Mouse (Mus musculus): ENCODE data around the gene Fdx1l.

The Fdx1l gene

DNA sequence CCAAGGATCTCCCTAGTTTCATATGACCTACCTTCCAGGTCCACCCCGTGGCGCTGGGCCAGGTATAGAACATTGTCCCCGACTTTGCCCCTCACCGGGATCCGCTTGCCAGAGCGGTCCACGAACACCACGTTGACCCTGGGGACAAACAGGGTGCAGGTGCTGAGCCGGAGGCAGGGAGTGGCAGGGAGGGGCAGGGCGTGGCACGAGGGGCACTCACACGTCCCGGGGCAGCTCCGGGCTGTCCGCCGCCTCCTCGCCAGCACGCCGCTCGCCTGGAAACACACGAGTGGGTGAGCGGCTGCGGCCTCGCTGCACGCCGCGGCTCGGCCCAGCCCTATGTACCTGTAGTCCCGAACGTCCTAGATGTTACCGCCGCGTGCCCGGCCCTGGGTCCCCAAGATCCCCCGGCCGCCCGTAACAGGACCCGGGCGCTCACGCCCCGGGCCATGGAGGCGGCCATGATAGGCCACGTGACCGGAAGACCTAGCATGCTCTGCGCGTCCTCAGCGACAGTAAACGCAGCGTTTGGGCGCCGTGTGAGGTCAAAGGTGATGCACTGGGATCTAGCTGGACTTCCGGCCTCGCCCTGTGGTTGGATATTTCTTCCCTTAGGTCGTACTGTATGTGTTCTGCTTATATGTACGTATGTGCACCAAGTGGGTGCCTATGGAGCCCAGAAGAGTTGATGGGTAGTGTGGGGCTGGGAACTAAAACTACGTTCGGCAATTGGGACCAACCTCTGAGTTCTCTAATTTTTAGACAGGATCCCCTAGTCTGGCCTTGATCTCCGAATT lies at the start of gene Fdx1l, which contains the start of gene Gm49373:
TSS of gene Fdx1l (minus strand) at position 571 of the 797 bp plus-strand sequence.
TSS of gene Gm49373 (minus strand) at position 53 of the 797 bp plus-strand sequence.
- DNase-seq (ENCODE audit: low spot score in 2 of 2) = peak; percentile 81 to 91

DNA sequence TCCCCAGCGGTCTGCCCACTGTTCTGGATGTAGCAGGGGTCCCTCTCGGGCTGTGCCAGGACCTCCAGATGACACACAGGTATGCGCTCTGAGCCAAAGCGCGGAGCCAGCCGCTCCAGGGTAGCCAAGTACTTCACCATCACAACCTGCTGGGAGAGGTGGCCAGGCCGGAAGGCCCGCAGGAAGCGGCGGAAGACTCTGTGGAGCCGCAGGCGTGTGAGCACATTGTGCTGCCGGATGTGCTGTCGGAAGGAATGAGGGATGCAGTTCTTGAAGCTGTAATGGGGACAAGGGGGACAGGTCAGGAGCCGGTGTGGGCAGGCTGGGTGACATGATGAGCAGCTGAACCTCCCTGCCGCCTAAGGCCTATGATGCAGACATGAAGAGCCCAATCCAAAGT lies 48.1 kb upstream of the Fdx1l start:
- DNase-seq (ENCODE audit: low spot score in 2 of 2) = no peak

DNA sequence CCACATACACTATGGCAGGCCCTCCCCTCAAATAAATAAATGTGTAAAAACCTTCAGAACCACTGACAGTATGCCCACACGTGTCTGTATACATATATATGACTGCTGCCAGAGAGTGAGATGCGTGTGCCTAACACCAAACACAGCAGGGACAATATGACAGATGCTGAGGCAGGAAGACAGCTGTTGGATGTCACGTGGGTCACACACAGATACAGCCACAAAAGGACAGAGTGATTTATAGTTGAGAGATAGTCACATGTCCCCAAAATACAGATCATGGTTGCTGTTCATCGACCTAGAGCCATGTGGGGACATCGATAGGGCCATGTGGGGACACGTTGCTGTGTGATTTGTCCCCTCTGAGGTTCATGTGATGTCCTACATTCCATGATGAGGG lies 43.7 kb upstream of the Fdx1l start:
- DNase-seq (ENCODE audit: low spot score in 2 of 2) = no peak

DNA sequence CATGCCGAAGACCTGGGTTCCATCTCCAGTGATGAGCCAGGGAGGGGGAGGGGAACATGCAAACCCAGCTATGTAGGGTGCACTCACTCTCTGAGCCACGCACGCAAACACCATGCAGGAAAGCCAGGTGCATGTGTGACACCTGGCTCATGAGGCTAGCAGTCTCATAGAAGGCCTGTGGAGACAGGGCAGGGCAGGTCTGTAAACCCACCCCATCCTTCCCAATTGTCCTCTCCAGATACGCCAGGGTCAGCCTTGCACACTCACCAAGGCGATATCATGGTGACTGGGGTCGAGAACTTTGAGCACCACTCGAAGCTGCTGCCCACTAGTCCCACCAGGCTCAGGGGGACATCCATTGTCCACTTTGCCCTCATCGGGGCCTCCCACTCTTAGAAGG lies 41.7 kb upstream of the Fdx1l start:
- no peak for DNase-seq (ENCODE audit: low spot score in 2 of 2)

DNA sequence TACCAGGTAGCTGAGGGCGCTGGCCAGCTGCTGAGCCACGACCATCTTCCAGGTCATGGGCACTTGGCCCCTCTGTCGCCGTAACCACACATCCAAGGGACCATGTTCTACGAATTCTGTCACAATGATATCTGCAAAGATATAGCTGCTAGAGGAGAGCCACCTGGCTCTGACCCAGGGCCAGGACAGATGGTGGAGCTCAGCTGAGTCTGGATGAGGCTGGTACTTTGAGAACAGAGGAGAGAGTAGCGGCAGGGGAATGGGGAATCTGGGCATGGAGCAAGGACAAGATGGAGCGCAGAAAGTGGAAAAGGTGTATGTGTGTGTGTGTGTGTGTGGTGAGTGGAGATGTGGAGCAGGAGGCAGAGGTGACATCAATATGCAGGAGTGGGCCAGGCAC lies 40.8 kb upstream of the Fdx1l start:
- no peak for DNase-seq (ENCODE audit: low spot score in 2 of 2)

DNA sequence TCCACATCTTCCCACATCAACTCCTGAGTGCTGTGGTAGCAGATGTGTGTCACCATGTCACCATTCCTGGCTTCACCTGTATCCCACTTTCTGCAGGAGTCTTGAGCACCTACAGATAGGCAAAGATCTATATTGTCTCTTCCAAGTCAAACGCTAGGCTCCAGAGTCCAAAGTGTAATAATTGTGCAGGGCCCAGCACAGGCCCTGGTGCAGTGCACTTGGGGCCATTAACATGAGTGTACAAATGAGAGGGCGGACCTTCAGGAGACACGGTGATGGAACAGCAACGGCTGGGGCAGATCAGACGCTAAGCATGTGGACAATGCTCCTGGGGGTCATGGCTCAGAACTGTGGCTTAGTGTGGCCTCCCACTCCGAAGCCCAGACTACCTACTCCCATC lies 40.3 kb upstream of the Fdx1l start:
- no peak for DNase-seq (ENCODE audit: low spot score in 2 of 2)

DNA sequence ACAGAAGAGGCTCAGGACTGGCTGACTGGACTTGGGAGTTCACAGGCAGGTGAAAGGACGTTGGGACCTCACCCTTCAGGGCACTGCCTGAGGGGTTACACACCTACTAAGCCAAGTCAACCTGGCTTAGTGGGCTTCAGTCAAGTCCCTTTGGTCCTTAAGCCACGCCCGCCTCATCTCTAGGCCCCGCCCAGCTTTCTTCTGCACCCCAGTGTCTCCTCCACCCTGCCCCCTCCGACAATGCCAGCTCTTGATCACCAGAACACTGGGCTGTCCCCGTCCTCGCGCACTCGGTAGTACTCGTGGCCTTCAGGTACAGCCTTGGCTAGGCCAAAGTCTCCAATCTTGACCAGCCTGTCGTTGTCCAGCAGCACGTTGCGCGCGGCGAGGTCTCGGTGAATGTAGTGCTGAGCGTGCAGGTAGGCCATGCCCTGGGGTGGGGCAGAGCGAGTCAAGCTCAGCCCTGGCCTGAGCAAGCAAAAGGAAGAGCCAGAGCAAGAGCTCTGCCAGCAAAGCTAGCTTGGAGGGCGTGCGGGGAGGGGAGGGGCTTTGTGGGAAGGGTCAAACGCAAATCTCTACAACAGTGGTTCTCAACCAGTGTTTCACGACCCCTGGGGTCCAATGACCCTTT lies 34.3 kb upstream of the Fdx1l start:
- no peak for DNase-seq (ENCODE audit: low spot score in 2 of 2)

DNA sequence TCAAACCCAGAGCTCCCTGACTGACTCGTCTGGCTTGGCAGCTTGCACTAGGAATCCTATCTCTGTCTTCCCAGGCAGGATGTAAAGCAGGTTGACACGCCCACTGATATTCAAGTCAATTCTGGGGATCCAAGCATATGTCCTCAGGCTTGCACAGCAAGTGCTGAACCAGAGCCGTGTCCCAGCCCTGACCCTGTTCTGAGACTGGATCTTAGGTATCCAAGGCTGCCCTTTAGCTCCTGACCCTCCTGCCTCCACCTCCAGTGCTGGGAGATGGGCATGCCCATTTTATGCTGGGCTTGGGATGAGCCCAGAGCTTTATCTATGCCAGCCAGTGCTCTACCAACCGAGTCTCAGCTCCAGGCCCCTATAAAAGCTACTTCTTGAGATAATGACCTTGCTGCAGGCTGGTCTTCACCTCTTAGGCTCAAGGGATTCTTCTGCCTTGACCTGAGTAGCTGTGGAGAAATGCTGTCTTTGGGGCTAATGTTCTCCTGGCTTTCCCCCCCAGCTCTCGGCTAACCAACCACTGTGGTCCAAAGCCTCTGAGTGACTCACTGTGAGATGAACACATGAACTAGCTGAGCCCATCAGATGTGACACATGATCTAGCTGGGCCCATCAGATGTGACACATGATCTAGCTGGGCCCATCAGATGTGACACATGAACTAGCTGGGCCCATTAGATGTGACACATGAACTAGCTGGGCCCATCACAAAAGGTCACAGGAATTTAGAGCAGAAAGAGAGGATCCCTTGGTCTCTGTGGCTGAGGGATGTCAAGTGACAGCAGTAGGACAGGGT lies 32.5 kb upstream of the Fdx1l start:
- DNase-seq (ENCODE audit: low spot score in 2 of 2) = no peak

DNA sequence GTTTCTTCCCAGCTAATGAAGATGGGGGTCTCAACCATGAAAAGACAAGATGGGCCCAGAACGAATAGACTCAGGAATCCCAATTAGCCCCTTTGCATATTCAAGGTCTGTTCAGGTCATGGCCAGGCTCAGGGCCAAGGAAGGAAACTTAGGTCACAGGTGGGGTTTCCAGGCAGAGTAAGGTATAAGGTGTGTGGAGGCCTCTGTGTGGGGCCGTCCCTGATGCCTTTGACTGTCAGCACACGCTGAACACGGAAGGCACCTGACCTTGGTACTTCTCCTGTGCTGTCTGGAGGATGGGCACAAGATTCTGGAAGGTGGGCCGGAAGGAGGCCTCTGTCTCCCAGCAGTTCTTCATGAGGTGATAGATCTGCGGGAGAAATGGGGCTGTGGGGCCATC lies 31.4 kb upstream of the Fdx1l start:
- DNase-seq (ENCODE audit: low spot score in 2 of 2) = no peak

DNA sequence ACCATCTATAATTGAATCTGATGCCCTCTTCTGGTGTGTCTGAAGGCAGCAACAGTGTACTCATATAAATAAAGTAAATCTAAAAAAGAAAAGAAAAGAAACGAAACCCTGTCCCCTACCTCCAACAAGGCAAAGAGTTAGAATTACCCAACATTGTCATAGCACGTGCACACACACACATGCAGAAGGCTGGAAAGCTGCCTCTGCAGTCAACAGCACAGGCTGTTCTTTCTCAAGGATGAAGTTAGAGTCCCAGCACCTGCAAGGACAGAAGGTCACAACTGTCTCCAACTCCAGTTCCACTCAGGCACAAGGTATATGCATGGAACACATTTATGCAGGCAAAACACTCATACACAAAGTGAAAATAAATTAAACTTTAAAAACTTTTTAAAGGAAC lies 28.7 kb upstream of the Fdx1l start:
- no peak for DNase-seq (ENCODE audit: low spot score in 2 of 2)

DNA sequence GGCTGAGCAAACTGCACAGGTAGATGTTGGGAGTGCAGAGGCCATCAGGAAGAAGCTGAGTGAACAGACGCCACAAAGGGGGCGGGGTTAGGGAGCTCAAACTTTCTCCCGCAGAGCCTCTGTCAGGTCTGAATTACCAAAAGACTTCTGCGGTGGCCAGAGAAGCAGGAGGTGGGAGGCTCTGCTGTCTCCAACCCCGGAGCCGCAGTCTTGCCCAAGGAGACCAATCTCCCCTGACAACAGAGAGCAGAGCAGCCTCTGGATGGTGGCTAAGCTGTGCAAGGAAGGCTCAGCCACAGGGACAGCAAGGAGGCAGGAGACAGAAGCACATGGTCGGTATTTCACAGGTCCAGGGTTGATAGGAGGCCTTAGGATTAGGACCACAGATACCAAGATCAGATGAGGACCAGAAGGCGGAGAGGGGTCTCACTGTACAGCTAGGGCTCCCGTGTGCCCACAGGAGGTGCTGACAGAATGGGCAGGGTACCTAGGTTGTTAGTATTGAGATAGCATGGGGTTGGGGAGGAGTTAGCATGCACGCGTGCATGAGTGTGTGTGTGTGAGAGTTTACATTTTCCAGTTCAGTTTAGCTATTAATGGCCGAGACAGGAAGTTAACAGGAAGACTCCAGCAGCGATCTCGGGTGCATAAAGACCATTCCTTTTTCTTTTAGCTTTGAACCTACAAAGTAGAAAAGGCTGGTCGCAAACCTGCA lies 27.2 kb upstream of the Fdx1l start:
- no peak for DNase-seq (ENCODE audit: low spot score in 2 of 2)

DNA sequence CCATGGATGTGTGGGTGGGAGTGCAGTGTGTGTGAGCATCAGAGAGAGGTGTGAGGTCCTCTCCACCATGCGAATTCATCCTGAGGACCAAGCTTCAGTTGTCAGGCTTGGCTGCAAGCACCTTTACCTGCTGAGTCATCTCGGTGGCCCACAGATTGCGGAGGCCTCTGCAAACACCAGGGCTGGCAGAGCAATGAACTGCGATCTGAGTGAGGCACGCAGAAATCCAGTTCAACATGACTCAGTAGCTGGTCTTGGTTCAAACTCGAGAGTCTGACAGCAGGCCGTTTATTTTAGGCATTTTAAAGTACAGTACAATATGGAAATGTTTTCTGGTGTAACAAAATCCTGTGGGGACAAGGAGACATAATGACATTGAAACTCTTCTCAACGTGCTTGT lies 24.4 kb upstream of the Fdx1l start:
- DNase-seq (ENCODE audit: low spot score in 2 of 2) = no peak

DNA sequence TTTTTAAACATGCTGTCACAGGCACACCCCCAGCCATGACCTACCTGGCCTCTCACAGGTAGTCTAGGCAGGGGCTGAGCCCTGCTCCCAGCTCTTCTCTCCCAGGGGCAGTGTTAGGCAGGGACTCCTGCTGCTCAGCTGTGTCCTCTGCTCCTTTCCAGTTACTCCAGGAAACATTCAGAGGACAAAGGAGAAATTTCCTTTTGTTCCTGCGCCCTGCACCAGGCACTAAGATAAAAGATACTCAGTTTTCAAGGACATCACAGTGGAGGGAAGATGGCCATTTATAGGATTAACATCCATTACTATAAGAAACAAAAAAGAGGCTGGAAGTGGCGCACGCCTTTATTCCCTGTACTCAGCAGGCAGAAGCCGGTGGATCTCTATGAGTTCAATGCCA lies 22.5 kb upstream of the Fdx1l start:
- no peak for DNase-seq (ENCODE audit: low spot score in 2 of 2)

DNA sequence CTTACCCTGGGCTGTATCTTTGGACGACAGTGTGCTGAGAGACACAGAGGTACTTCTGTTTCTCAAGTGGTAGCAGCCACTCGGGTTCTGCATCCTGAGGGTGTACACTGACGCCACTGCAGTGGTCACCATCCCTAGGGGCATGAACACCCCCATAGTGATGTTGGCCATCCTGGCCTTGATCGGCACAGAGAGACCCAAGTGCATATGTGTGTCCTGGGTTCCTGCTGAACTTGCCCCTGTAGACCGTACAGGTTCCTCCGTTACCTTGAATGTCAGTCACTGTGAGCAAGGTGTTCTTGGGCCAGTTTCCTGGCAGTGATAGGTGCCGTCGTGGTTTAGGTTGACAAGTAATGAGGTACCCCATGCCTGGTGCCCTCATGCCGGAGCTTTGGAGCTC lies 20.0 kb upstream of the Fdx1l start:
- DNase-seq (ENCODE audit: low spot score in 2 of 2) = no peak

DNA sequence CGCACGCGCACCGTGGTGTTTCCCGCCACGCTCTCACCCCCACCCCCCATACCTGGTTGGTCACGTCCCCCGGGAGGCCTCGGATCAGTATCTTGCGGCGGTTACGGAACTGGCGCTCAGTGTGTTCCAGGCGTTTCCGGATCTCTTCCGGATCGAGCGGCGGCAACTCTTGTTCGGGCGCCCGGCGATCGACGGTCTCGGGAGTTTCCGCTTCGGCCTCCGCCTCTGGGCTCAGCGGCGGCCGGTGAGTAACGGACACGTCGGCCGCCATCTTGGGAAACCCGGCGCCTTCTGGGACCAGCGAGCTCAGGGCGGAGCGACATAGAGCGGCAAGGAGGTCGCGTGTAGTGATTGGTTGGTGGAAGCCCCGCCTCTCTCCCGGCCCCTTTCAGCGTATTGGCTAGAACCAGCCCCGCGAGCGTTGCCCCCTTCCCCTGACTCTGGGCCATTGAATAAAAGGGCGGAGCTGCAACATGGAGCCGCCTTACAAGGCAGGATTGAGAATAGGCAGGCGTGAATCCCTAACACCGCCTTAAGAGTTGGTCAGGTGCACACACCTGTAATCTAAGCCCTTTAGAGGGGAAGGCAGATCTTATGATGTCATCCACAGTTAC lies 18.4 kb upstream of the Fdx1l start, which contains the start of the genes Gm38431 and Raver1:
TSS of gene Gm38431 (minus strand) at position 291 of the 614 bp plus-strand sequence.
TSS of gene Raver1 (minus strand) at position 302 of the 614 bp plus-strand sequence.
- DNase-seq (ENCODE audit: low spot score in 2 of 2) = peak; percentile 97 to 98

DNA sequence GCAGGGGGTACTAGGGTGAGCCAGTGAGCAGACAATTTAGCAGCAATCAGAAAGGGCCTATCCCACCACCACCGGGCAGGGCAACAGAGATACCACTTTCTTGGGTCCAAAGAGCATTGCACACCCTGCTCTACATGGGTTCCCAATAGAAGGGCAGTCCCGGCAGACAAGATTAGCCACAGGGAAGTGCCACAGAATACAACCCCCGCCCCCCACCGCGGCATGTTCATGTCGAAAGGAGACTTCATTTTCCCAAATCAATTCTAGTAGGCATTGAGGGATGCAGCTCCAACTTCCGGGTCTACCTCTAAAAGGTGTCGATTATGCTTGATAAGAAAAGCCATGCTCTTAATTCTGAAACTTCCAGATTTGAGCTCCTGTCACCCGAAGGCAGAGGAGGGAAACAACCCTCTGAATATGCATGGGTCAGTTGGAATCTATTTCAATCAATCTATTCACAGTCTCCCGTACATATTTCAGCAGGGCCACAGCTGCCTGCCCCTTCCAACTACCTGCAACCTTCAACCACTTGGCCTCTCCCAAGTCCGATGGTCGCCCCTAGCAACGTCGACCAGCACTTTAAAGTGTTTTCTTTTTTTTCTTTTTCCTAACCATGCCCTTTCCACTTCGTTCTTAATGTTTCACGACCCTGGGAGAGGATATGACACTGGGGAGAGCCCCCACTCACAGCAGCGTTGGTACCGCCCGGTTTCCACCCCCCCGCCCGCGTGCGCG lies 17.7 kb upstream of the Fdx1l start:
- DNase-seq (ENCODE audit: low spot score in 2 of 2) = no peak

DNA sequence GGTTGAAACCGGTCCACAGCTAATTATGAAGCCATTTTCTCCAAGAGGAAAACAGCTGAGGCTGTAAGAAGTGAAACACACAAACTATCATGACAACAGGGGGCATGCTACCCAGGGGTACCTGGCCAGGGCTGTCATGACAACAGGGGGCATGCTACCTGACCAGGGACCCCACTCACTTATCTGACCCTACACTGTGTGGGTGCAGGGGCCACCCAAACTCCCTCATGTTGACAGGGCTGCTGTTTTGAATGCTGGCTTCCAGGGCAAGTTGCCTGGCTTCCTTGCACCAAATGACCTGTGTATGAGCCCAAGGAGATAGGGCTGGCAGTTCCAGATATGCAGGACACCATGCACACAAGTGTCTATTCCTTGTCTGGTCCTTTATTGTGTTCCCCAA lies 17.1 kb upstream of the Fdx1l start:
- no peak for DNase-seq (ENCODE audit: low spot score in 2 of 2)

DNA sequence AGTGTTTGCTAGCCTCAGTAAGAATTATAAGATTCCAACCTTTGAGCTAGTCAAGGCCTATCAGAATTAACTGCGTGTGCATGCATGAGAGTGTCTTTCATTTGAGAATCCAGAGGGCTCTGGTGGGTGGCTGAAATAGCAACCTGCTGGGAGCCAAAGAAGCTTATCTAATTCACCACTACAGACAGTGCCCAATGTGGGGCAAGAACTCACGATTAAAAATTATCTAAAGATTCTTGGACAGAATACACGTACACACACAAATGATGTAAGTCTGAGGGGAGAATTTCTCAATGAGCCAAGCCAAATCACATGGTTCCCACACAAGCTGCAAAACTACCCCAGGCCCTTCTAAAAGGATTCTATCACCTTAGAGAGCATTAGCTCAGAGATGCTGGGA lies 9.9 kb upstream of the Fdx1l start:
- DNase-seq (ENCODE audit: low spot score in 2 of 2) = no peak

DNA sequence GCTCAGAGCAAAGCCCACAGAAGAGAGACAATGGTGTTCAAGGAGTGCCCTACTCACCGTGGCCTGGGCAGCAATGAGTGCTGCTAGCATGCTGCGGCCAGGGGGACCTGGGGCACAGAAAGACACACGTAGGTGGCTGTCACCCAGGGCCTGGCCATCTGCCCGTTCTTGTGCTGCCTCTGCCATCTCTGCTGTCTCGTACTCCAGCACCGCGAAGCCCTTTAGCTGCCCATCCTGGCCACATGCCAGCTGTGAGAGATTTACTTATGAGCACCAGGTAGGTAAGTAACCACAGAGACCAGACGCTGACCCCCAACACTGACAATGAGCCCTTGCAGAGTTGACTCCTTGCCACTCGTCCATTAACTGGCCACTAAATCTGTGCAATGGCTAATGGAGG lies 7.7 kb upstream of the Fdx1l start:
- DNase-seq (ENCODE audit: low spot score in 2 of 2) = no peak

DNA sequence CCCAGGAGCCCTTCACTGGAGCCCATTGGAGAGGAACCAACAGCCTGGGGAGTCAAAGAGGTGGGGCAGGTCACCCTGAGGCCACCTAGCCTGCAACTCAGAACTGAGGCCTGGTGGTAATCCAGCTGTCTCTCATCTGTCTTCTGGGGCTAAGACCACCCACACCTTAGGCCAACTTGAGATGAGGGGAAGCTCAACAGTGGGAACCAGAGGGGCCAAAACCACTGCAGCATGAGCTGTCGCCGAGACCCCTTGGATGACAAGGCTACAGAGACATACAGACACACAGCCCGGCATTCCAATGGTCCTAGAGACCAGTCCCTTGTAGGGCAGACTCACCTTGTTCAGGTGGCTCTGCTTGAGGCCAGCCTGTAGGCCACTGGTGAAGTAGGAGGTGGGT lies 2.2 kb upstream of the Fdx1l start:
- no peak for DNase-seq (ENCODE audit: low spot score in 2 of 2)

DNA sequence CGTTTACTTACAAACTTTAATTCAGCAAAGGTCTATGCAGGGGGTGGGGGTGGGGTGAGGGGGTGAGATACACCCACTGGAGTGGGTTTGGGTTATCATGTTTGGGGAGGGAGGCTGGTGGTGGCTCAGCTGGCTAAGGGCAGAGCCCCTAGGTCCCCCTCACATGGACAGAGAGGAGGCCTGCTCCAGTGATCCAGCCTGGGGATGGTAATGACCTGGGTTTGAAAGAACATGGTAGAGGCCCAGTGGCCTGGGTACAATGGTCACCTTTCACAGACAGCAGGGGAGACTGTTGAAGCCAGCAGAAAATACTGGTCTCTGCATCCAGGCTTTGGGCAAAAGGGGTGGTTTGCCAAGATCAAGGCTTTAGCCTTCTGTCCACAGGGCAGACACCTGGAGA lies 759 bp upstream of the Fdx1l start:
- DNase-seq (ENCODE audit: low spot score in 2 of 2) = no peak

All from spleen, postnatal 4 days (tissue).